Mouse (Mus musculus) neural tube, embryonic 12.5 days (tissue): Measurements from ENCODE around the gene Rhot2. TPM values are rescaled to one million over a fixed set of nuclear protein-coding genes. Genes with fewer than 3 reads are reported as not detected.

ENCODE experiments used
- ATAC-seq: fragments of 200-750 bp; cut with Nextera tagmentation; 2 replicates; pipeline ENCODE4 v1.8.0; 2017; ENCODE audit warnings: low read depth, mild to moderate bottlenecking, moderate TSS enrichment, moderate library complexity; ENCODE audit not compliant: low FRiP score
- H3K27ac ChIP-seq: fragments of 300-500 bp; sonication (generic); 2 replicates; pipeline ENCODE4 v1.5.1; 2016
- H3K27me3 ChIP-seq: fragments of 300-500 bp; sonication (generic); replicated peaks from 2 replicates; pipeline ENCODE4 v1.6.1; 2016; ENCODE audit warnings: mild to moderate bottlenecking
- H3K36me3 ChIP-seq: fragments of 300-500 bp; sonication (generic); 2 replicates; pipeline ENCODE4 v1.6.1; 2016; ENCODE audit warnings: mild to moderate bottlenecking
- H3K4me1 ChIP-seq: fragments of 300-500 bp; sonication (generic); 2 replicates; pipeline ENCODE4 v1.6.1; 2016
- H3K4me2 ChIP-seq: fragments of 300-500 bp; sonication (generic); replicated peaks from 2 replicates; pipeline ENCODE4 v1.6.1; 2016; ENCODE audit warnings: mild to moderate bottlenecking
- H3K4me3 ChIP-seq: fragments of 300-500 bp; sonication (generic); 2 replicates; pipeline ENCODE4 v1.5.1; 2016
- H3K9ac ChIP-seq: fragments of 300-500 bp; sonication (generic); 2 replicates; pipeline ENCODE4 v1.6.1; 2016; ENCODE audit warnings: mild to moderate bottlenecking
- H3K9me3 ChIP-seq: fragments of 300-500 bp; sonication (generic); 2 replicates; pipeline ENCODE4 v1.6.1; 2016; ENCODE audit warnings: mild to moderate bottlenecking
- whole genome bisulfite sequencing: fragments of 180-500 bp; shearing (Covaris S2); methylation state at CpG from one replicate; pipeline ENCODE4 v1.1.7; 2016; 5-methylcytosine and 5-hydroxymethylcytosine counted together
- polyA plus RNA-seq: library from polyadenylated mRNA; unstranded; fragments of >200 nt; fragmentation: Nextera tagmentation; extraction: Ambion mirVana; gene quantifications from 2 replicates; pipeline ENCODE4 v1.2.1, GENCODE M21; 2016

Rhot2 gene
- polyA plus RNA-seq, 1 experiment from 2014 or later, result 18.4 TPM

- WGBS, result 3% methylated on average over 65 of the region's 65 CpGs
- Histone ChIP-seq H3K9me3 (no peaks in the 10 kb centered on the region), H3K4me2 (peak within 1 kb of the TSS; percentile 86), H3K4me1 (peaks cover 29% of the 10 kb centered on the region), H3K4me3 (peak within 1 kb of the TSS; percentile 58), H3K36me3 (no peaks in the 10 kb centered on the region), H3K27ac (peak within 1 kb of the TSS; percentile 50; the same call in 1 of the 2 replicates), H3K27me3 (no peaks in the 10 kb centered on the region), H3K9ac (peak within 1 kb of the TSS; percentile 87)
- peak; percentile 95 for ATAC-seq
Measured at GRCm38 (mm10) chr17:25860832-25861703, 16.4 kb upstream of the Rhot2 start, which contains the start of gene Wdr90. Gene Wdr90 (minus strand): TSS chr17:25861501.

DNA sequence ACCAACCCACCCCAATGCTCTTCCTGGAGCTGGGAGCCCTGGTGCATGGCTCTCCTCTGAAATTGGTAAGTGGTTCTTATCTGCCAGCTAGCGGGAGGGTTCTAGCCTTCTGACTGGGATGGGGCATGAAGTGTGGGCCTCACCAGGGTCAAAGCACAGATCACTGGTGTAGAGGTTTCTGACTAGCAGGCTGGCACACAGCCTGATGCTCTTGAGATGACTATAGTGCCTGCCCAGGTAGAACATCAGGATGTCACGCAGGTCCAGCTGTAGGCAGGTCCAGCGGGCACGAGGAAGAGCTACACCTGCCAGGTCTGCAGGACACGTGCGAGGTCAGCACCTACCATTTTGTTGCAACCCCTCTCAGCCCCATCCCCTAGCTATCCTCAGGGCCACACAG is 15.6 kb upstream of the Rhot2 start:
- H3K27me3 ChIP-seq, result no peaks in the 10 kb centered on the region
- H3K9me3 ChIP-seq, result no peaks in the 10 kb centered on the region
- peak overlapping the region; percentile 87 for H3K9ac ChIP-seq
- H3K4me1 ChIP-seq, result peaks cover 29% of the 10 kb centered on the region
- H3K4me2 ChIP-seq, result peak overlapping the region; percentile 86
- H3K36me3 ChIP-seq, result peaks cover 3% of the 10 kb centered on the region; the same call in 1 of the 2 replicates
- ATAC-seq, result no peak
- 0 out of 2 replicates have a peak overlapping the region, but pooled peaks have one; percentile 58 for H3K4me3 ChIP-seq
- WGBS, result 95% methylated on average over 6 of the region's 6 CpGs
- no peak overlapping the region for H3K27ac ChIP-seq

DNA sequence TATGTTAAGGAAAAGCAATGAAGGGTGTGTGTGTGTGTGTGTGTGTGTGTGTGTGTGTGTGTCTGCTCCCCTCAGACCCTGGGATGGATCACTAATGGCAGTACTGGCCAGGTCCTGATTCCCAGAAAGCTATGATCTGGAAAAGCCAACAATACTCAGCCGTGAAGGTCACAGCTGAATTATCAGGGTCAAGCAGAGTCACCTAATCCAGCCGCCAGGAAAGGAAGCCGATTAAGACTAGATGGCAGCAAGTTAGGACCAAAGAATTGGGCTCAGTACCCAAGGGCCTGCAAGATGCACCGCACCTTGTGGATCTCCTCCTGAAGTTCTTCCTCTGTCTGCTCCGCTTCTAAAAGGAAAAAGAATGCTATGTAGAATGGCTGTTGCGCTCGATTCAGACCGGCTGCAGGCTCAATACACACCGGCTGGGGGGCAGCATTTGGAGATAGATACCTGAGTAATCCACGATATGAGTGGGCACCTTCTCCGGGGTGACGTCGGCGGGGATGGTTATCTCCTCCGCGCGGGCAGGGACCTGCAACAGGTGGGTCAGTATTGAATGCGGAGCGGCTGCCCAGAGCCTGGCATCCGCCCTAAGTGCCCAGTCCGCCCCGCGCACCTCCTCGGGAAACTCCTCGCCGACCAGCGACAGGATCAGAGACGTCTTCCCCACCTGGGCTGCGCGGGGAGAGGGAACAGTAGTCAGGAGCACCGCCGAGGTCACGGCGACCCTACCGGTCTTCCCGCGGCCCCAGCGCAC is 835 bp downstream of the Rhot2 start:
- H3K4me1 ChIP-seq, result peaks cover 10% of the 10 kb centered on the region
- peak overlapping the region; percentile 83 for H3K9ac ChIP-seq
- no peak overlapping the region for H3K27ac ChIP-seq
- peak overlapping the region; percentile 92 for H3K4me3 ChIP-seq
- peak overlapping the region; percentile 88 for H3K4me2 ChIP-seq
- peak; percentile 2; the same call in 1 of the 2 replicates for ATAC-seq
- no peaks in the 10 kb centered on the region for H3K27me3 ChIP-seq
- no peaks in the 10 kb centered on the region for H3K9me3 ChIP-seq
- 6% methylated on average over 38 of the region's 38 CpGs for WGBS
- peaks cover 59% of the 10 kb centered on the region for H3K36me3 ChIP-seq

- H3K9ac ChIP-seq, result peak overlapping the region; percentile 83; the same call in 1 of the 2 replicates
- peaks cover 13% of the 10 kb centered on the region for H3K4me1 ChIP-seq
- ATAC-seq, result no peak
- H3K9me3 ChIP-seq, result no peaks in the 10 kb centered on the region
- WGBS, result 96% methylated on average over 4 of the region's 4 CpGs
- H3K27ac ChIP-seq, result no peak overlapping the region
- H3K36me3 ChIP-seq, result peaks cover 55% of the 10 kb centered on the region
- H3K4me2 ChIP-seq, result peak overlapping the region; percentile 88
- peak overlapping the region; percentile 92 for H3K4me3 ChIP-seq
- H3K27me3 ChIP-seq, result no peaks in the 10 kb centered on the region
Measured at GRCm38 (mm10) chr17:25843122-25843521, 1.5 kb downstream of the Rhot2 start.

DNA sequence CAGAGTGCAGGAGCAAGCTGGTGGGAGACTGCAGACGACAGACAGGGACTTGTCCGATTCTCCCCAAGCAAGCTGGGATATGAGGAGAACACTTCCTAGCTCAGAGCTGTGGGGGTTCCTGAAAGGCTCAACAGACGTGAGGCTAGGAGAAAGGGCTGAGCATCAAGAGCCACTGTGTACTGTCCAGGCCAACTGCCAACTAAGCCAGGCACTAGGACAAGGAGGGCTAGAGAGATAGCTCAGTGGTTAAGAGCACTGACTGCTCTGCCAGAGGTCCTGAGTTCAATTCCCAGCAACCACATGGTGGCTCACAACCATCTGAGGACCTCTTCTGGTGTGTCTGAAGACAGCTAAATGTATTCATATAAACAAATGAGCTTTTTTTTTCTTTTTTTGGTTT is 2.1 kb downstream of the Rhot2 start:
- H3K36me3 ChIP-seq, result peaks cover 53% of the 10 kb centered on the region
- H3K9ac ChIP-seq, result no peak overlapping the region
- H3K4me2 ChIP-seq, result no peak overlapping the region
- H3K9me3 ChIP-seq, result no peaks in the 10 kb centered on the region
- no peaks in the 10 kb centered on the region for H3K27me3 ChIP-seq
- H3K4me1 ChIP-seq, result peaks cover 19% of the 10 kb centered on the region
- ATAC-seq, result no peak
- WGBS, result 89% methylated on average over 3 of the region's 3 CpGs
- no peak overlapping the region for H3K27ac ChIP-seq
- no peak overlapping the region for H3K4me3 ChIP-seq

- Histone ChIP-seq H3K9me3 (no peaks in the 10 kb centered on the region), H3K4me1 (peaks cover 31% of the 10 kb centered on the region), H3K4me3 (no peak within 1 kb of the TSS), H3K4me2 (no peak within 1 kb of the TSS), H3K27me3 (no peaks in the 10 kb centered on the region), H3K27ac (no peak within 1 kb of the TSS), H3K9ac (no peak within 1 kb of the TSS), H3K36me3 (peaks cover 48% of the 10 kb centered on the region)
- 94% methylated on average over 22 of the region's 22 CpGs for WGBS
- ATAC-seq, result no peak
Measured at GRCm38 (mm10) chr17:25841117-25841880, 3.4 kb downstream of the Rhot2 start, which contains the start of gene Gm20683. Gene Gm20683 (minus strand): TSS chr17:25841763.

- no peak overlapping the region for H3K4me2 ChIP-seq
- WGBS, result 96% methylated on average over 6 of the region's 6 CpGs
- H3K9ac ChIP-seq, result no peak overlapping the region
- no peaks in the 10 kb centered on the region for H3K27me3 ChIP-seq
- no peak overlapping the region for H3K4me3 ChIP-seq
- H3K4me1 ChIP-seq, result peaks cover 39% of the 10 kb centered on the region
- ATAC-seq, result no peak
- H3K27ac ChIP-seq, result no peak overlapping the region
- no peaks in the 10 kb centered on the region for H3K9me3 ChIP-seq
- H3K36me3 ChIP-seq, result peaks cover 44% of the 10 kb centered on the region
Measured at GRCm38 (mm10) chr17:25840519-25840918, 4.1 kb downstream of the Rhot2 start.

- Histone ChIP-seq H3K36me3 (peaks cover 51% of the 10 kb centered on the region), H3K4me2 (no peak overlapping the region), H3K4me1 (peaks cover 47% of the 10 kb centered on the region), H3K9ac (no peak overlapping the region), H3K27ac (no peak overlapping the region), H3K9me3 (no peaks in the 10 kb centered on the region), H3K27me3 (no peaks in the 10 kb centered on the region), H3K4me3 (no peak overlapping the region)
- WGBS, result 83% methylated on average over 14 of the region's 14 CpGs
- no peak for ATAC-seq
Measured at GRCm38 (mm10) chr17:25839455-25840235, 5.0 kb downstream of the Rhot2 start.

DNA sequence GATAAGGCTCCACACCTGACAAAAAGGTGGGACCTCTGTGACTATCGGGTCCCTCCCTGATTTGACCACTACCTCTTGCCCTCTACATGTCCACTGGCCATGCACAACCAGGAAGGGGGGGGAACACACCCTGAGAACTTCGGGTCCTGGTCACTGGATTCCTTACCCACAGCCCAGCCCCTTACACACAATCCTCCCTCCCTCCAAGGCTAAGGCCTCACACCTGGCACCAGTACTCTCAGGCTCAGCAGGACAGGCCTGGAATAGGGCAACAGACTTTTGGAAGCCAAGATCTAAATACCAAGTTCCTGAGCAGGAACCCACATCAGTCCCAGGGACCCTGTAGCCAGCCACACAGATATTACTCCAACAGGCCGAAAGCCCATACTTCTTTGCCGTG is 5.7 kb downstream of the Rhot2 start:
- H3K4me2 ChIP-seq, result no peak overlapping the region
- 85% methylated on average over 4 of the region's 4 CpGs for WGBS
- H3K4me1 ChIP-seq, result peaks cover 54% of the 10 kb centered on the region
- no peak overlapping the region for H3K4me3 ChIP-seq
- peaks cover 51% of the 10 kb centered on the region for H3K36me3 ChIP-seq
- no peaks in the 10 kb centered on the region for H3K27me3 ChIP-seq
- no peak overlapping the region for H3K27ac ChIP-seq
- H3K9me3 ChIP-seq, result no peaks in the 10 kb centered on the region
- H3K9ac ChIP-seq, result no peak overlapping the region
- no peak for ATAC-seq

DNA sequence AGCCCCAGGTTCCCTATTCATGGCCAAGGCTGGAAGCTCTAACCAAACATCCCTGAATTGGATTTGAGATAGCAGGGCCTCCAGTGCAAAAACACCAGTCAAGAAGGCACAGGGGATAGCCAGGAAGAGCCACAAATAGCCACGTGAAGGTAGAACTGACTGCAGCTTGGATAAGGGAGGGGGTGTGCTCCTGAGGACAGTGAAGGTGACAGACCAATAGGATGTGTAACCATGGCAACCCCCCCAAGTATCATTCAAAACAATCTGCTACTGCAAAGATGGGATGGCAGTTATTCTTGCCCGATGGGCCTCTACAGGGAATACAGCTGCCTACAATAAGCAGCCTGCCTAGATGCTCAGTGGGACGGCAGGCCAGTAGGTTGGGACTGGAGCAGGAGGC is 7.1 kb downstream of the Rhot2 start:
- ATAC-seq, result no peak
- Histone ChIP-seq H3K27me3 (no peaks in the 10 kb centered on the region), H3K9ac (peak overlapping the region; percentile 66; the same call in 1 of the 2 replicates), H3K4me1 (peaks cover 52% of the 10 kb centered on the region), H3K36me3 (peaks cover 51% of the 10 kb centered on the region), H3K27ac (0 out of 2 replicates have a peak overlapping the region, but pooled peaks have one; percentile 16), H3K4me3 (no peak overlapping the region; the same call in 1 of the 2 replicates), H3K9me3 (no peaks in the 10 kb centered on the region), H3K4me2 (peak overlapping the region; percentile 95)
- WGBS, result 30% methylated on average over 3 of the region's 3 CpGs

GRCm38 (mm10) chr17:25837076-25837410 is 7.6 kb downstream of the Rhot2 start, which contains the start of gene Rhbdl1:
Gene Rhbdl1 (minus strand): TSS chr17:25837295.
- H3K4me1 ChIP-seq, result peaks cover 54% of the 10 kb centered on the region
- peaks cover 46% of the 10 kb centered on the region for H3K36me3 ChIP-seq
- H3K9me3 ChIP-seq, result no peaks in the 10 kb centered on the region
- peak within 1 kb of the TSS; percentile 95 for H3K4me2 ChIP-seq
- peak within 1 kb of the TSS; percentile 66 for H3K9ac ChIP-seq
- peak within 1 kb of the TSS; percentile 42 for H3K4me3 ChIP-seq
- H3K27me3 ChIP-seq, result no peaks in the 10 kb centered on the region
- WGBS, result 2% methylated on average over 27 of the region's 29 CpGs
- peak within 1 kb of the TSS; percentile 32; the same call in 1 of the 2 replicates for H3K27ac ChIP-seq
- 0 out of 2 replicates have a peak, but pooled peaks have one; percentile 8 for ATAC-seq
